Mouse (Mus musculus): ENCODE measurements around the gene Fut2.

DNA sequence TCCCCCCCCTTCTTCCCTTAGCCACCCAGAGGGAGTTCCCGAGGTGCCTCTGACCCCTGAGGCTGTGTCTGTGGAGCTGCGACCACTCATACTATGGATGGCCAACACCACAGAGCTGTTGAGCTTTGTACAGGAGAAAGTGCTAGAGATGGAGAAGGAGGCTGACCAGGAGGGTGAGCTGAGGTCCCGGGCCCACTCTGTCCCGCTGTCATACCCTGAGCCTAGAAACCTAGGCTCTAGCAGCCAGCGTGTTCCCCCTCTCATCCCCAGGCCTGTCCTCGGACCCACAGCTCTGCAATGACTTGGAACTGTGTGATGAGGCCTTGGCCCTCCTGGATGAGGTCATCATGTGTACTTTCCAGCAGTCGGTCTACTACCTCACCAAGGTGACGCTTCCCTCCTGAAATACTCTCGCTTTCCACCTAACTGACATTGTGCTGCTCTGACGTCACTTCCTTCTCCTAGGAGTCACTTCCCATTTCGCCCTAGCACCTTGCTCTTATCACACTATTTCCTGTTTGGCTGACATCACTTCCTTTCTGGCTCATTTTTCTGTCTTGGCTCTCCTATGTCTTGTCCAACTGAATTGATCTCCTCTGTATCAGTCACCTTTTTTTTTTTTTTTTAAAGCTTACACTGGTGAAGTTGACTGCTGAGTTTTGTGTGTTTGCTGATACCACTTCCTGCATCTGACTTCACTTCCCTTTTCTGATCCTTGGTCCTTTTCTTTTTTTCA, 31.1 kb downstream of the Fut2 start:
- no peak for TF ChIP-seq CTCF (conservative IDR thresholded peaks at IDR 0.05; ENCODE audit: low read length)
- no peak for TF ChIP-seq POU5F1 (IDR thresholded peaks at IDR 0.05; ENCODE audit: borderline replicate concordance, low read length)
